Mouse (Mus musculus) liver, embryonic 13.5 days (tissue): Measurements from ENCODE around the gene Mgat5. TPM values are rescaled to one million over a fixed set of nuclear protein-coding genes. Genes with fewer than 3 reads are reported as not detected.

ENCODE experiments used
- ATAC-seq: fragments of 200-750 bp; cut with Nextera tagmentation; 2 replicates; pipeline ENCODE4 v1.8.0; 2017; ENCODE audit warnings: low read depth, mild to moderate bottlenecking, moderate number of reproducible peaks, moderate library complexity
- DNase-seq: peaks from one replicate; pipeline ENCODE4 v3.0.0; 2022
- H3K27ac ChIP-seq: fragments of 300-500 bp; sonication (generic); 2 replicates; pipeline ENCODE4 v1.5.1; 2015; ENCODE audit warnings: moderate library complexity, mild to moderate bottlenecking, inconsistent platforms
- H3K27me3 ChIP-seq: fragments of 300-500 bp; sonication (generic); 2 replicates; pipeline ENCODE4 v1.6.1; 2015; ENCODE audit warnings: mild to moderate bottlenecking, inconsistent platforms
- H3K36me3 ChIP-seq: fragments of 300-500 bp; sonication (generic); 2 replicates; pipeline ENCODE4 v1.6.1; 2015; ENCODE audit warnings: mild to moderate bottlenecking, inconsistent platforms
- H3K4me1 ChIP-seq: fragments of 300-500 bp; sonication (generic); replicated peaks from 2 replicates; pipeline ENCODE4 v1.6.1; 2015; ENCODE audit warnings: inconsistent platforms
- H3K4me2 ChIP-seq: fragments of 300-500 bp; sonication (generic); 2 replicates; pipeline ENCODE4 v1.6.1; 2015; ENCODE audit warnings: inconsistent platforms, mild to moderate bottlenecking, moderate library complexity
- H3K4me3 ChIP-seq: fragments of 300-500 bp; sonication (generic); replicated peaks from 2 replicates; pipeline ENCODE4 v1.5.1; 2015; ENCODE audit warnings: mild to moderate bottlenecking, inconsistent platforms
- H3K9ac ChIP-seq: fragments of 300-500 bp; sonication (generic); 2 replicates; pipeline ENCODE4 v1.6.1; 2015; ENCODE audit warnings: mild to moderate bottlenecking, inconsistent platforms
- H3K9me3 ChIP-seq: fragments of 300-500 bp; sonication (generic); replicated peaks from 2 replicates; pipeline ENCODE4 v1.6.1; 2016; ENCODE audit warnings: inconsistent platforms
- WGBS: fragments of 180-500 bp; shearing (Covaris S2); methylation state at CpG from one replicate; pipeline ENCODE4 v1.1.7; 2015; ENCODE audit not compliant: insufficient replicate concordance; 5-methylcytosine and 5-hydroxymethylcytosine counted together
- polyA plus RNA-seq: library from polyadenylated mRNA; unstranded; fragments of >200 nt; fragmentation: Nextera tagmentation; extraction: Ambion mirVana; gene quantifications from 2 replicates; pipeline ENCODE4 v1.2.1, GENCODE M21; 2015

Gene Mgat5
- polyA plus RNA-seq, 1 experiment from 2014 or later: 0.62 TPM

DNA sequence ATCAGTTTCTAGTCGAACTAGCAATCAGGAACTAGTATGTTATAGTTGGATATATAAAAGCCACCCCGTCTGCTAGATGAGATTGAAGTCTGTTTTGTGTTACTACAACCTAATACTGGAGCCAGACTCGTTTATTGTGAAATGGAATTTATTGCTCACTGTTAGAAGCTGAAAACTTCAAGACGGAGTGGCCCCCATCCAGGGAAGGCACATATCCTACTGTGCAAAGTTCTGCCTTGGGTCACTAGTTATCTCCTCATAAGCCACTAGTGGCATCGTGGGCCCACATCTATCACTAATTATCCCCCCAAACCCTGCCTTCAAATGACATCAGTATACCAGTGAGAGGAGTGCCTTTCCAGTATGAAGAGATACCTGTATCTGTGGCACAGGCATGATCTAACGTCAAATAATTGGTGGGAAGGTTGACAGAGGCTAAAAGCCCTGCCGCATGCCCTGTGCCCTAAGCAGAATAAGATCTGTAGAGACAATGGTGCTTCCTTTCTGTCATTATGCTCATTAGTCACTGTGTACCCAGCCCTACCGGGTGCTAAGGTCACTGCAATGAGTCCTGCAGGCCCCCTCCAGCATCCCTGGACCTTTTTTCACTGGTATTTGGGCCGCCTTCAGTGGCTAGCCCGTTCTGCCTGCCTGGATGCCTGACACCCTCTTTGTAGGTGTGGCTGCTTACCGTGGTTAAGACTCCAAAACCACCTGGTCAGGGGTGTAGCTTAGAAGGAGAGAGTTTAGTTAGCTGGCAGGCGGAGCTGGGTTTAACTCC is 191.9 kb downstream of the Mgat5 start:
- Histone ChIP-seq H3K4me1 (peaks cover 4% of the 10 kb centered on the region; the same call in 1 of the 2 replicates), H3K27me3 (no peaks in the 10 kb centered on the region), H3K4me3 (no peak overlapping the region), H3K36me3 (no peaks in the 10 kb centered on the region), H3K9ac (no peak overlapping the region), H3K27ac (no peak overlapping the region), H3K4me2 (no peak overlapping the region), H3K9me3 (no peaks in the 10 kb centered on the region)
- ATAC-seq: no peak
- no peak for DNase-seq
- WGBS: 69% methylated on average over 12 of the region's 12 CpGs

- H3K4me2 ChIP-seq: no peak overlapping the region
- ATAC-seq: no peak
- no peak overlapping the region for H3K4me3 ChIP-seq
- no peaks in the 10 kb centered on the region for H3K9me3 ChIP-seq
- peaks cover 4% of the 10 kb centered on the region; the same call in 1 of the 2 replicates for H3K4me1 ChIP-seq
- no peak overlapping the region for H3K9ac ChIP-seq
- 79% methylated on average over 13 of the region's 13 CpGs for WGBS
- no peak overlapping the region for H3K27ac ChIP-seq
- H3K36me3 ChIP-seq: no peaks in the 10 kb centered on the region
- no peaks in the 10 kb centered on the region for H3K27me3 ChIP-seq
- no peak for DNase-seq
Measured at GRCm38 (mm10) chr1:127397396-127397795, 192.6 kb downstream of the Mgat5 start.

- ATAC-seq: no peak
- Histone ChIP-seq H3K36me3 (no peaks in the 10 kb centered on the region), H3K27me3 (no peaks in the 10 kb centered on the region), H3K4me1 (peaks cover 4% of the 10 kb centered on the region; the same call in 1 of the 2 replicates), H3K9me3 (no peaks in the 10 kb centered on the region), H3K27ac (no peak overlapping the region), H3K9ac (no peak overlapping the region), H3K4me3 (no peak overlapping the region), H3K4me2 (no peak overlapping the region)
- 67% methylated on average over 5 of the region's 5 CpGs for WGBS
- no peak for DNase-seq
Measured at GRCm38 (mm10) chr1:127398186-127398585, 193.4 kb downstream of the Mgat5 start.

GRCm38 (mm10) chr1:127400198-127400597 is 195.4 kb downstream of the Mgat5 start:
- no peaks in the 10 kb centered on the region for H3K9me3 ChIP-seq
- ATAC-seq (no peak), DNase-seq (no peak)
- no peak overlapping the region for H3K4me2 ChIP-seq
- H3K27ac ChIP-seq: no peak overlapping the region
- H3K9ac ChIP-seq: no peak overlapping the region
- H3K36me3 ChIP-seq: no peaks in the 10 kb centered on the region
- 68% methylated on average over 2 of the region's 2 CpGs for WGBS
- no peak overlapping the region for H3K4me3 ChIP-seq
- peaks cover 4% of the 10 kb centered on the region; the same call in 1 of the 2 replicates for H3K4me1 ChIP-seq
- H3K27me3 ChIP-seq: no peaks in the 10 kb centered on the region

- H3K9me3 ChIP-seq: no peaks in the 10 kb centered on the region
- H3K4me1 ChIP-seq: peaks cover 4% of the 10 kb centered on the region; the same call in 1 of the 2 replicates
- WGBS: 72% methylated on average over 6 of the region's 6 CpGs
- H3K4me3 ChIP-seq: no peak overlapping the region
- ATAC-seq (no peak), DNase-seq (no peak)
- H3K4me2 ChIP-seq: no peak overlapping the region
- no peaks in the 10 kb centered on the region for H3K36me3 ChIP-seq
- H3K9ac ChIP-seq: no peak overlapping the region
- no peaks in the 10 kb centered on the region for H3K27me3 ChIP-seq
- H3K27ac ChIP-seq: no peak overlapping the region
Measured at GRCm38 (mm10) chr1:127400666-127401065, 195.9 kb downstream of the Mgat5 start.

- Histone ChIP-seq H3K9me3 (no peaks in the 10 kb centered on the region), H3K27ac (no peak overlapping the region), H3K9ac (no peak overlapping the region), H3K4me3 (no peak overlapping the region), H3K27me3 (no peaks in the 10 kb centered on the region), H3K36me3 (no peaks in the 10 kb centered on the region), H3K4me1 (peaks cover 9% of the 10 kb centered on the region), H3K4me2 (no peak overlapping the region)
- no peak for ATAC-seq
- no peak for DNase-seq
- WGBS: 64% methylated on average over 3 of the region's 3 CpGs
Measured at GRCm38 (mm10) chr1:127404655-127405054, 199.8 kb downstream of the Mgat5 start.

DNA sequence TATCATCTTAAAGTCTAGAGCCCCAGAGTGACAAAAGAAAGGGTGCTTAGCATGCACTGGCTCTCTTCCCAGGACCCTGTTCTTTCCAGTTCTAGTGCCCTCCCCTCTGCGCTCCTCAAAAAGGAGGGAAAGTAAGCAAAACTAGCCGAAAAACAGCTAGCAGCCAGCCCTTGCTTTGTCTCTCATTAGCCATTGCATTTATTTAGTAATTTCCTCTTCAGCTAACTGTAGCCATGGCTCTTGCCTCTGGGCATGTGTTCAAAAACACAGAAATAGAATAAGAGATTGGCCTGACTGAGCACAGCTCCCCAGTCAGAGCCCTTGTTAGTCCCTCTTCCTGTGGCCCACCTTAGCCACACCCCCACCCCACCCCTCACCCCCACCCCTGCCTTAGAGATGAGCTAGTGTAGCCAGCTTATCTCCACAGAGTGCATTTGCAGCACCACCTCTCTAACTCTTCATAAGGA is 204.2 kb downstream of the Mgat5 start:
- 61% methylated on average over 2 of the region's 2 CpGs for WGBS
- DNase-seq (no peak), ATAC-seq (peak; percentile 64; the same call in 1 of the 2 replicates)
- no peaks in the 10 kb centered on the region for H3K9me3 ChIP-seq
- H3K36me3 ChIP-seq: no peaks in the 10 kb centered on the region
- no peak overlapping the region for H3K4me3 ChIP-seq
- H3K27me3 ChIP-seq: no peaks in the 10 kb centered on the region
- peaks cover 9% of the 10 kb centered on the region for H3K4me1 ChIP-seq
- H3K27ac ChIP-seq: no peak overlapping the region
- no peak overlapping the region for H3K4me2 ChIP-seq
- no peak overlapping the region for H3K9ac ChIP-seq

DNA sequence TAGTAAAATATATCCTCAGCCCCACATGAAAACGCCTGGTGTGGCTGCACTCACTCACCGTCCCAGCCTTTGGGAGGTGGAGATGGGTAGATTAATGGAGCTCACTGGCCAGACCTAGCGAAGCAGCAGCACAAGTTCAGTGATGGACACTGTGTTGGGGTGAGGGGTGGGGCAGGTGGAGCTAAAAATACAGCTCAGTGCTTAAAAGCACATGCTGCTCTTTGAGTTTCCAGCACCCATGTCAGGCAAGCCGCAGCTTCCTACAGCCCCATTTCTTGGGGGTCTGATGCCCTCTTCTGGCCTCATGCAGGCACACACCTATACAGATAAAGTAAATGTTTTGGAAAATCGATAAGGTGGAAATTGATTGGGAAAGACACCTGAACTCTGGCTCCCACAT is 204.7 kb downstream of the Mgat5 start:
- H3K4me1 ChIP-seq: peaks cover 9% of the 10 kb centered on the region
- peak; percentile 4 for DNase-seq
- no peak overlapping the region for H3K4me3 ChIP-seq
- no peaks in the 10 kb centered on the region for H3K9me3 ChIP-seq
- no peaks in the 10 kb centered on the region for H3K27me3 ChIP-seq
- ATAC-seq: 0 out of 2 replicates have a peak, but pooled peaks have one; percentile 47
- WGBS: 32% methylated on average over 5 of the region's 5 CpGs
- no peak overlapping the region for H3K9ac ChIP-seq
- H3K4me2 ChIP-seq: no peak overlapping the region
- no peak overlapping the region for H3K27ac ChIP-seq
- no peaks in the 10 kb centered on the region for H3K36me3 ChIP-seq

DNA sequence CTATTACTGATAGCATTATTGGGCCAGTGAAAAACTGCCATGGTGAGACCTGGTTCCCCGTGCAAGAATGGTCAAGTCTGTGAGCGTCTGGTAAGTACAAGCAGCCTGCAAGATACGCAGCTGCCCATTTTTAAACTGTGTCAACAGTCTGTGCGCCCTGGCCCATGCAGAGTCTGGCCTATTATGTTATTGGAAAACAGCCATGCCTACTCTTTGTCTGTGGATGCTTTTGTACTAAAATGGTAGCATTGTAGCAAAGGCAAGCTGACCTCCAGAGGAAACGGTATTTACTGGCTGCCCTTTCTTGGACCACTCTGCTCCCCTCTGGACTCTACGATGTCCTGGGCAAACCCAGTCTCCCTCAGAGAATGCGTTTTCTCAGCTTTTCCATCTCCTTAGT is 209.7 kb downstream of the Mgat5 start:
- DNase-seq (no peak), ATAC-seq (no peak)
- Histone ChIP-seq H3K4me1 (peaks cover 1% of the 10 kb centered on the region), H3K27me3 (no peaks in the 10 kb centered on the region), H3K36me3 (no peaks in the 10 kb centered on the region), H3K9ac (no peak overlapping the region), H3K9me3 (no peaks in the 10 kb centered on the region), H3K4me3 (no peak overlapping the region), H3K27ac (no peak overlapping the region), H3K4me2 (no peak overlapping the region)
- 72% methylated on average over 7 of the region's 7 CpGs for WGBS

- Histone ChIP-seq H3K27ac (no peak overlapping the region), H3K4me1 (no peaks in the 10 kb centered on the region; the same call in none of the 2 replicates), H3K9ac (no peak overlapping the region), H3K27me3 (no peaks in the 10 kb centered on the region), H3K9me3 (no peaks in the 10 kb centered on the region), H3K4me3 (no peak overlapping the region), H3K4me2 (no peak overlapping the region), H3K36me3 (no peaks in the 10 kb centered on the region)
- ATAC-seq (no peak), DNase-seq (no peak)
- WGBS: 58% methylated on average over 1 of the region's 1 CpGs
Measured at GRCm38 (mm10) chr1:127415896-127416295, 211.1 kb downstream of the Mgat5 start.

DNA sequence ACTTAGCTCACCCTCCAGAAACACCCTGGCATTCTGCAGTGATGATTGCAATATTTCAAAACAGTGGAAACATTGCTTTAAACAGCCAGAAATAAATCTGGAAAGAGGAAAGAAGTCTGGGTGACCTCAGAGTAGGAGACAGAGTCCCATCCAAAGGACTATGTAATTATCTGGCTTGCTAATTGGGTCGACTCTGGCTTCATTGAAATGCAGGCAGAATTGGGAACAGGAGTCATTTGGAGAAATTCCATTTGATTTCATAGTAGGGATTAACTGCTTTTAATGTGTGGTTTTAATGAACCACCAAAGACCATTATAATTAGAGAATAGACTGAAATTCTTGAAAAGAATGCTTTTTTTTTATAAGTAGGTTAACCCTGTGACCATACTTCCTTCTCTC is 212.2 kb downstream of the Mgat5 start:
- no peak for DNase-seq
- H3K4me3 ChIP-seq: no peak overlapping the region
- no peaks in the 10 kb centered on the region for H3K36me3 ChIP-seq
- no peak for ATAC-seq
- H3K4me2 ChIP-seq: no peak overlapping the region
- H3K4me1 ChIP-seq: no peaks in the 10 kb centered on the region; the same call in none of the 2 replicates
- WGBS: 58% methylated on average over 1 of the region's 1 CpGs
- H3K27ac ChIP-seq: no peak overlapping the region
- H3K9me3 ChIP-seq: no peaks in the 10 kb centered on the region
- H3K27me3 ChIP-seq: no peaks in the 10 kb centered on the region
- H3K9ac ChIP-seq: no peak overlapping the region
